Mouse (Mus musculus): ENCODE results near the gene 1700001P01Rik. TPM values are rescaled to one million over a fixed set of nuclear protein-coding genes. Genes with fewer than 3 reads are reported as not detected.

1700001P01Rik gene
- polyA plus RNA-seq, 1 experiment from 2014 or later = not detected

DNA sequence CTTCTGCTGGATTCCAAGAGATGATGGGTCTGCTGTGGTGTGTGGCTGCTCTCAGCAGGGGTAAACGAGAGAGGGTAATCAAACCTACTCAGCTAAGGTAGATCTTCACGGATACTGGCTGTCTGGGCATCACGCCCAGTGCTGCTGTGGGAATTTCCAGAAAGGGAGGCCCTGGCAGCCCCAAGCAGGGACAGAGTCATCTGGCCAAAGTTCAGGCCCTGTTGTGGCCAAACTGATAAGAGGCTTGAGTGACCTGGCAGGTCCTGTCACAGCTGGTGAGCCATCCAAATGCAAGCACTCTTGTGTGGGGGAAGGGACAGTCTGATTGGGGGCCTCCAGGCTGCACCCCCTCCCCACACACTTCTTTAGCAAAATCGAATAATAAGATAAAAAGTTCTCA is 45.1 kb upstream of the 1700001P01Rik start:
- DNase-seq (peak; percentile 78), ATAC-seq (peak; percentile 87)

DNA sequence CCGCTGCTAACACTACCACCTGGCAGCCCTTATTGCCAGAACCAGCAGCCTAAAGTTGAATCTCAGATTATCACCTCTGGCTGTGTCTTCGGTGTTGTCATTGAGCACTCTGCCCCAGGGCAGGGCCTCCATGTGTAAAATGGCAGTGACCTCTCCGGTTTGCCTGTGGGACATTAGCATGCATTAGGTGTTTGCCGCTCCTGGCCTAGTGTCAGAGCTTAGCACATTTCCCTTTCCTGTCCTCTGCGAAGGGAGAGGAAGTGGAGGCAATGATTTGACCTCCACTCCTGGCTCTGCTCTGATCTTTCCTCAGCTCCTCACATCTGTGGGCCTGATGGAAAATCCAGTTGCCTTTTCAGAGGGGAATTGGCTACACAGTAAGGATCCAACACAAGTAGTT is 44.2 kb upstream of the 1700001P01Rik start:
- Histone ChIP-seq H3K4me1 (ENCODE audit: insufficient read depth) (peaks cover 68% of the 10 kb centered on the region), H3K9ac (replicated peaks) (no peak overlapping the region), H3K4me3 (ENCODE audit: low read depth, low read length) (no peak overlapping the region), H3K27ac (ENCODE audit: low read depth) (peak overlapping the region; percentile 77), H3K4me2 (ENCODE audit: low read depth, low read length) (no peak overlapping the region), H3K9me3 (ENCODE audit: low read length) (no peaks in the 10 kb centered on the region), H3K27me3 (ENCODE audit: insufficient read depth, low read length) (no peaks in the 10 kb centered on the region), H3K36me3 (replicated peaks; ENCODE audit: insufficient read depth, low read length) (peaks cover 20% of the 10 kb centered on the region)
- ATAC-seq (no peak), DNase-seq (no peak)
- TF ChIP-seq CTCF (IDR thresholded peaks at IDR 0.05; ENCODE audit: low read depth) (no peak), EP300 (IDR thresholded peaks at IDR 0.05; ENCODE audit: low read depth) (no peak)
- 56% methylated on average over 5 of the region's 5 CpGs for WGBS (ENCODE audit: insufficient replicate concordance)

More for the DNA sequence above, 45.1 kb upstream of the 1700001P01Rik start:
- 41% methylated on average over 4 of the region's 4 CpGs for WGBS (ENCODE audit: insufficient replicate concordance)
- no peak overlapping the region for H3K4me2 ChIP-seq (ENCODE audit: low read depth, low read length)
- TF ChIP-seq EP300 (IDR thresholded peaks at IDR 0.05; ENCODE audit: low read depth) (peak; percentile 30; the same call in 1 of the 2 replicates), CTCF (IDR thresholded peaks at IDR 0.05; ENCODE audit: low read depth) (no peak)
- H3K27ac ChIP-seq (ENCODE audit: low read depth) = peak overlapping the region; percentile 77
- no peak overlapping the region for H3K9ac ChIP-seq (replicated peaks)
- peaks cover 19% of the 10 kb centered on the region for H3K36me3 ChIP-seq (replicated peaks; ENCODE audit: insufficient read depth, low read length)
- H3K27me3 ChIP-seq (ENCODE audit: insufficient read depth, low read length) = no peaks in the 10 kb centered on the region
- H3K9me3 ChIP-seq (ENCODE audit: low read length) = no peaks in the 10 kb centered on the region
- peaks cover 68% of the 10 kb centered on the region for H3K4me1 ChIP-seq (ENCODE audit: insufficient read depth)
- H3K4me3 ChIP-seq (ENCODE audit: low read depth, low read length) = no peak overlapping the region

DNA sequence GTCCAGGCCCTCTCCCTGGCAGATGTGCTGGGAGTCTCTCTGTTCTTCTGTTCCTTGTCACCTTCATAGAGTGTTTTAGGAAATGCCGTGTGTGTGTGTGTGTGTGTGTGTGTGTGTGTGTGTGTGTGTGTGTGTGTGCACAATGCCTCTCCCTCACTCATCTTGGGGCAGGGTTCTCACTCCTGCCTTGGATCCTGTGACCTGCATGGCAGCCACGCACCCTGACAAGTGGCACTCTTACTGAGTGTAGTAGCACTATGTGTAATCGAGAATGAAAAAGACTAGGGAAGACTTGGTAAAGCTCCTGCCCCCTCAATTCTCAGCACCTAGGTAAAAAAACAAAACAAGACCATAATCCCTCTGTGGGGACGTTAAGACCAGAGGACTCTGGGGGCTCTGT is 43.4 kb upstream of the 1700001P01Rik start:
- H3K4me1 ChIP-seq (ENCODE audit: insufficient read depth) = peaks cover 69% of the 10 kb centered on the region
- TF ChIP-seq EP300 (IDR thresholded peaks at IDR 0.05; ENCODE audit: low read depth) (no peak), CTCF (IDR thresholded peaks at IDR 0.05; ENCODE audit: low read depth) (no peak)
- H3K27ac ChIP-seq (ENCODE audit: low read depth) = no peak overlapping the region
- H3K4me2 ChIP-seq (ENCODE audit: low read depth, low read length) = no peak overlapping the region
- H3K4me3 ChIP-seq (ENCODE audit: low read depth, low read length) = no peak overlapping the region
- 58% methylated on average over 4 of the region's 4 CpGs for WGBS (ENCODE audit: insufficient replicate concordance)
- ATAC-seq = no peak
- peaks cover 21% of the 10 kb centered on the region for H3K36me3 ChIP-seq (replicated peaks; ENCODE audit: insufficient read depth, low read length)
- no peaks in the 10 kb centered on the region for H3K27me3 ChIP-seq (ENCODE audit: insufficient read depth, low read length)
- DNase-seq = no peak
- H3K9me3 ChIP-seq (ENCODE audit: low read length) = no peaks in the 10 kb centered on the region
- no peak overlapping the region for H3K9ac ChIP-seq (replicated peaks)

DNA sequence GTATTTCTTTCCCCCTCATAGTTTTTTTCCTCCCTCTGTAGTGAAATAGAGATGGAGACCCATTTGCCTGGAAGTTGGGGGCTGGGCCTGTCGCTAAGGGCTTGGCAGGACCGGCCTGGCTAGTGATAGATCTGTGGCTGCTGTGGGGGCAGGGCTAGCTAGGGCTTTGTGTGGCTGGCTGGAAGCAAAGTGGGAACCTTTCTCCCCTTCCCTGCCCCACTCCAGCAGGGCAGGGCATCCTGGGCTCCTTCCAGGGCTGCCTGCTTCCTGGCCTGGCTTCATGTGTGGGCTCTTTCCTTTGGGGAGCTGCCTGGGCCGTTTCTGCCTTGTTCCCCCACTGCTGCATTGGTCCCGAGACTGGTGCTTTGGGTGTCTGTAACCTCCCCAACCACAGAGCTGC is 42.9 kb upstream of the 1700001P01Rik start:
- Histone ChIP-seq H3K4me2 (ENCODE audit: low read depth, low read length) (no peak overlapping the region), H3K4me3 (ENCODE audit: low read depth, low read length) (no peak overlapping the region), H3K9me3 (ENCODE audit: low read length) (no peaks in the 10 kb centered on the region), H3K4me1 (ENCODE audit: insufficient read depth) (peaks cover 74% of the 10 kb centered on the region), H3K27me3 (ENCODE audit: insufficient read depth, low read length) (no peaks in the 10 kb centered on the region), H3K9ac (replicated peaks) (no peak overlapping the region), H3K36me3 (replicated peaks; ENCODE audit: insufficient read depth, low read length) (peaks cover 24% of the 10 kb centered on the region), H3K27ac (ENCODE audit: low read depth) (peak overlapping the region; percentile 53; the same call in 1 of the 2 replicates)
- ATAC-seq = no peak
- 22% methylated on average over 4 of the region's 4 CpGs for WGBS (ENCODE audit: insufficient replicate concordance)
- TF ChIP-seq CTCF (IDR thresholded peaks at IDR 0.05; ENCODE audit: low read depth) = no peak
- no peak for TF ChIP-seq EP300 (IDR thresholded peaks at IDR 0.05; ENCODE audit: low read depth)
- DNase-seq = peak; percentile 55

DNA sequence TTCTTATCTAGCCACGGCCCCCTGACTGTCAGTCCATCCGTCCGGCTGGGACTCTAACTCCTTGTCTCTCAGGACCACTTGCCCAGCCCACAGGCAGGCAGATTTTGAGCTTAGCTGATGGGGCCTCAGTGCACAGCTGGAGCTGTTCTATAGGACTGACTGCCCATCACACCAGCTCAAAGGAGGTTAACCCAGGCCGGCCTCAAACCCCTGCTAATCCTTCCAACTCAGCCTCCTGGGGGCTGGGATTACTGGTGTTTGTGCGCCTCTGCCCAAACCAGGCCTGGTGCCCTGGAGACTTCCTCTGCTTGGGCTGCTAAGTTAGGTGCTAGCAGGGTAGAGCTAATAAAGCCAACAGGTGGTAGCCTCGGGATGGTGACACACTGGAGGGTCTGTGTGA is 42.3 kb upstream of the 1700001P01Rik start:
- no peaks in the 10 kb centered on the region for H3K27me3 ChIP-seq (ENCODE audit: insufficient read depth, low read length)
- no peaks in the 10 kb centered on the region for H3K9me3 ChIP-seq (ENCODE audit: low read length)
- no peak overlapping the region for H3K4me3 ChIP-seq (ENCODE audit: low read depth, low read length)
- peaks cover 78% of the 10 kb centered on the region for H3K4me1 ChIP-seq (ENCODE audit: insufficient read depth)
- H3K27ac ChIP-seq (ENCODE audit: low read depth) = peak overlapping the region; percentile 66
- TF ChIP-seq CTCF (IDR thresholded peaks at IDR 0.05; ENCODE audit: low read depth) (no peak), EP300 (IDR thresholded peaks at IDR 0.05; ENCODE audit: low read depth) (no peak)
- no peak for ATAC-seq
- 56% methylated on average over 6 of the region's 6 CpGs for WGBS (ENCODE audit: insufficient replicate concordance)
- peaks cover 26% of the 10 kb centered on the region for H3K36me3 ChIP-seq (replicated peaks; ENCODE audit: insufficient read depth, low read length)
- no peak for DNase-seq
- H3K4me2 ChIP-seq (ENCODE audit: low read depth, low read length) = no peak overlapping the region
- H3K9ac ChIP-seq (replicated peaks) = no peak overlapping the region

DNA sequence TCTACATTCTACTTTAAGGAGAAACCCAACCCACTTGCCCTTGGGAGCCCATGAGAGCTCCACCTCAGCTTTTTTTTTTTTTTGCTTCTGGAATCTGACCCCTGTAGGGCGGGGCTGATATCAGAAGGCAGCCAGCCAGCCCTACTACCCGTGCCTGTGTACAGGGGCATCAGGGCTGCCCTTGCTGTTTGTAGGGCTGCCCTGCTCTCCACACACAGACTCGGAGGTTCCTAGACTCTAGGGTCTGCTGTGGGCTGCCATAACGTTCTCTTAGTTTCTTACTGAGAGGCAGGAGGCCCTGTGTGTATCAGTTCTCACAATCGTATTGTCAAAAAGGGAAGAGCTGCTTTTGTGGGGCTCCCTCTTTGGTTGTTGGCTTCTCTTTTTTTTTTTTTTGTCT is 41.7 kb upstream of the 1700001P01Rik start:
- H3K9ac ChIP-seq (replicated peaks) = no peak overlapping the region

More for the DNA sequence above, 41.7 kb upstream of the 1700001P01Rik start:
- Histone ChIP-seq H3K36me3 (replicated peaks; ENCODE audit: insufficient read depth, low read length) (peaks cover 24% of the 10 kb centered on the region), H3K4me2 (ENCODE audit: low read depth, low read length) (peak overlapping the region; percentile 29; the same call in 1 of the 2 replicates), H3K4me3 (ENCODE audit: low read depth, low read length) (no peak overlapping the region), H3K4me1 (ENCODE audit: insufficient read depth) (peaks cover 82% of the 10 kb centered on the region), H3K9me3 (ENCODE audit: low read length) (no peaks in the 10 kb centered on the region), H3K27me3 (ENCODE audit: insufficient read depth, low read length) (no peaks in the 10 kb centered on the region), H3K27ac (ENCODE audit: low read depth) (peak overlapping the region; percentile 66)
- 25% methylated on average over 5 of the region's 5 CpGs for WGBS (ENCODE audit: insufficient replicate concordance)
- ATAC-seq (peak; percentile 33; the same call in 1 of the 2 replicates), DNase-seq (peak; percentile 55)
- TF ChIP-seq EP300 (IDR thresholded peaks at IDR 0.05; ENCODE audit: low read depth) = no peak
- TF ChIP-seq CTCF (IDR thresholded peaks at IDR 0.05; ENCODE audit: low read depth) = no peak
